Mouse (Mus musculus) thymus, adult 2 months (tissue): ENCODE results near the gene Bbs9. TPM values are rescaled to one million over a fixed set of nuclear protein-coding genes. Genes with fewer than 3 reads are reported as not detected.

Experiments used
- DNase-seq: peaks from one replicate; pipeline ENCODE4 v3.0.0; 2021
- H3K27ac ChIP-seq: fragments of 200-500 bp; 2 replicates; pipeline ENCODE4 v1.5.1; 2012; ENCODE audit warnings: low read length, control low read depth; ENCODE audit not compliant: control insufficient read depth, insufficient read depth
- H3K27me3 ChIP-seq: fragments of 200-500 bp; 2 replicates; pipeline ENCODE4 v1.6.1; 2012; ENCODE audit warnings: mild to moderate bottlenecking, low read length, moderate library complexity, mixed read lengths; ENCODE audit not compliant: control insufficient read depth, insufficient read depth
- H3K36me3 ChIP-seq: fragments of 200-500 bp; 2 replicates; pipeline ENCODE4 v1.6.1; 2012; ENCODE audit warnings: mild to moderate bottlenecking, low read length, moderate library complexity; ENCODE audit not compliant: control insufficient read depth, insufficient read depth
- H3K4me1 ChIP-seq: fragments of 200-500 bp; replicated peaks from 2 replicates; pipeline ENCODE4 v1.6.1; 2012; ENCODE audit warnings: low read length; ENCODE audit not compliant: control insufficient read depth, insufficient read depth
- H3K4me3 ChIP-seq: fragments of 200-500 bp; 2 replicates; pipeline ENCODE4 v1.5.1; 2012; ENCODE audit warnings: mild to moderate bottlenecking, low read length, control low read depth, moderate library complexity; ENCODE audit not compliant: control insufficient read depth, insufficient read depth
- CTCF ChIP-seq: fragments of 200-500 bp; IDR thresholded peaks from 2 replicates; pipeline ENCODE4 v1.5.1; 2012; ENCODE audit warnings: mild to moderate bottlenecking, control low read depth, low read length, moderate library complexity, borderline replicate concordance; ENCODE audit not compliant: control insufficient read depth, poor library complexity, insufficient read depth; ENCODE audit errors: extremely low read depth
- POLR2A ChIP-seq: fragments of 200-500 bp; IDR thresholded peaks from 2 replicates; pipeline ENCODE4 v1.6.1; 2012; ENCODE audit warnings: mild to moderate bottlenecking, low read length, control low read depth, moderate library complexity; ENCODE audit not compliant: control insufficient read depth, poor library complexity, insufficient read depth; ENCODE audit errors: extremely low read depth
- WGBS: fragments of 180-500 bp; shearing (Covaris S2); methylation state at CpG from one replicate; pipeline ENCODE4 v1.1.7; 2018; 5-methylcytosine and 5-hydroxymethylcytosine counted together
- polyA plus RNA-seq: library from polyadenylated mRNA; depleted of rRNA; stranded (reverse); fragments of >200 nt; gene quantifications from 2 replicates; pipeline ENCODE4 v1.2.3, GENCODE M21; 2012

Bbs9 gene
- polyA plus RNA-seq, 1 experiment = 21.4 TPM

GRCm38 (mm10) chr9:22824910-22825309, 349.4 kb downstream of the Bbs9 start:
- 92% methylated on average over 8 of the region's 8 CpGs for WGBS
- TF ChIP-seq CTCF = no peak
- TF ChIP-seq POLR2A = no peak
- H3K27ac ChIP-seq = no peak overlapping the region
- H3K4me3 ChIP-seq = no peak overlapping the region
- H3K36me3 ChIP-seq = no peaks in the 10 kb centered on the region
- no peak for DNase-seq
- H3K27me3 ChIP-seq = no peaks in the 10 kb centered on the region
- no peaks in the 10 kb centered on the region for H3K4me1 ChIP-seq

DNA sequence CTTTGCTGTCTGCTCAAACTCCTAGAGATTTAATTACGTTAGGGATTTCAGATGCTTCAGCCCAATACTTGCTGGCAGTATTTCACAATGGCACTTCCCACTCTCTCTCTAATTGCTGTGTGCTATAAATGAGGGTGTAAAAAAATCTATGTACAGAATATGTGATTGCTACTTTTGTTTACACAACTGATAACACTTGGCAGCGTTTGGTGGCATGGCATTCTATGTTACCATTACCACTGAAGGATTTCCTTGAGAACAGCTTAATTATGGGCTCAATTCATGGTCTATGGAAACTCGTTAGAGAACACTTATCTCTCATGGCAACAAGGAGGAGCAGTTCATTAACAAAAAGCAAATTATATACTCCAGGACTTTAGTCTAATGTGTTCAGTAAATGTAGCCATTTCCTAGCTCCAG, 351.1 kb downstream of the Bbs9 start:
- WGBS = 93% methylated on average over 3 of the region's 3 CpGs
- no peaks in the 10 kb centered on the region for H3K4me1 ChIP-seq
- no peak overlapping the region for H3K4me3 ChIP-seq
- H3K27me3 ChIP-seq = no peaks in the 10 kb centered on the region
- H3K27ac ChIP-seq = no peak overlapping the region
- DNase-seq = no peak
- no peaks in the 10 kb centered on the region for H3K36me3 ChIP-seq
- no peak for TF ChIP-seq POLR2A

DNA sequence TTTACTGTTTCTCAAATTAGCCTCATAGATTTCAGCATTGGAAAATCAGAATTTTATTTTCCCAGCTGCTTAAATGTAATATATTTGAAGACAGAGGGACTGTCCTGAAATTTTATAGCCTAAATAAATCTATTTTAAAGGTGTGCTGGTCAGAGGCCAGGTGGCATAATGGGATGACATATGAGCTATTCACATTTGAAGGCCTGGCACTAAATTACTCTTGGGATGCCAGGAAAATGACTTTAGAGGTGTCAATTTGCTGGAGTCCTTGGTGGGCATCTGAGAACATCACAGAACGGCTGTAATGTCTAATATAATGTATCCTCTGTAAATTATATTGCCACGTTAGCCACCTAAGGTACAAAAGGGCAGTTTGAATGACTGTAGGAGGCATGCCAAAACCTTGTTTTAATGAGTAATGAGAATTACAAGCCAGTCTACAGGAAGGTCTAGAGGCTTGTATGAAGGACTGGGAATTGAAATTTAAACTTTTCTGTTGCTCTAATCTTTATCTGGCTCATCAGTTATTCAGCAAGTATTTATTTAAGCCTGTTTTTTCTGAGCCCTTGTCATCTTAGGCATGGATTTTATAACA, 351.8 kb downstream of the Bbs9 start:
- Histone ChIP-seq H3K27ac (no peak overlapping the region), H3K4me1 (no peaks in the 10 kb centered on the region), H3K27me3 (no peaks in the 10 kb centered on the region), H3K36me3 (no peaks in the 10 kb centered on the region), H3K4me3 (no peak overlapping the region)
- WGBS = 90% methylated on average over 2 of the region's 2 CpGs
- DNase-seq = no peak
- TF ChIP-seq CTCF = no peak

DNA sequence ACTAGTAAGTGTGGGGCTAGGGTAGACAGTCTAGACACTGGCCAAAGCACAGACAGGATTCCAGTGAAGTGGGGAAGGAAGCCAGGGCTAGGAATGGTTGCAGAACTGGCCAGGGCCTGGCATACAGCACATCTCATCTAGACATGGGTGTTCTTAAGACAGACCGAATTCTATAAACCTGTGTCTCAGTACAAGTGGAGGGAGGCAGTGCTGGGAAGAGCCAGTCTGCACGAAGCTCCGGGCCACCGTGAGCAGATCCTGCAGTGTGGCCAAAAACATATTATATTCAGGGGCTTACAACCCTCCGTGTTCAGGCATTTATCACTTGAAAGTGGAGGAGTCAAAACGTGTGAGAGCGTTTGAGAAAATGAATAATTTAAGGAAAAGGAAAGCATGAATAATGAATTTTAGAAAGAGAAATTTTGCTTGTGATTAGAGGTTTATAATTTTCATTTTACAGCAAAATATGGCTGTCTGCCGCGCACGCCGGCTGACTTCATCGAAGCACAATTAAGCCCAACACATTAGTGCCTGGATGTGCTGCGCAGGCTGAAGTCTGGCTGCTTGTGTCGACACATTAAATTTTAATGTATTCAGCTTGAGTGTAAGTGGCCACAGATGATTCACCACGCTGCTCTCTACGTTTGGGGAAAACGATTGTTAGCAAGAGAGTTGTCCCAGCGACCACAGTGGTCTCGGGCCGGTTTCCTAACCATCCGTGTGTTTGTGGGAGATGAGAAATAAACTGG, 353.9 kb downstream of the Bbs9 start:
- 97% methylated on average over 21 of the region's 21 CpGs for WGBS
- no peak overlapping the region for H3K4me3 ChIP-seq

DNA sequence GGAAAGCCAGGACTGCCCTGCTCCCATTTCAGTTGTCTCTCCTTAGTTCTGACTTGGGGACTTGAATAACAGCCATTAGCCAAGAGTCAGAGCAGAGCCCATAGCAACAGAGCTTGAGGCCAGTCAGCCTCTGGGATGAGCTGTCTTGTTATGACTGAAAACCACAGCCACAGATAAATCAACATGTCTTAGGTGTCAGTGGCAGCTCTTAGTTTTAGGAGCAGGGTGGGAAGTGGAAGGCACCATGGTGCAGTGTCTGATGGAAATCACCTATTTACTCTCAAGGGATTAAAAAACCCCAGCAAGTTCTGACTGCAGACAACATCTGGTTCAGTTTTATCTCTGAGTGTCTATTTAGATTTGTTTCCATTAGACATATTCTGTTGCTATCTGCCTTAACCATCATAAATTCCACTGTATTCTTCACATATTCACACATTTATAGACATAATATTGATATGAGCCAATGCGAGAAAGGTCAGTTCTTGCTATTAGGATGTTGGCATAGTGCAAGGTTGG, 359.5 kb downstream of the Bbs9 start:
- Histone ChIP-seq H3K27ac (no peak overlapping the region), H3K36me3 (no peaks in the 10 kb centered on the region), H3K27me3 (no peaks in the 10 kb centered on the region), H3K4me1 (no peaks in the 10 kb centered on the region), H3K4me3 (no peak overlapping the region)
- DNase-seq = no peak
- TF ChIP-seq POLR2A (no peak), CTCF (no peak)
- WGBS = 95% methylated on average over 1 of the region's 1 CpGs

More for the DNA sequence above, 353.9 kb downstream of the Bbs9 start:
- Histone ChIP-seq H3K27ac (no peak overlapping the region), H3K36me3 (no peaks in the 10 kb centered on the region), H3K4me1 (no peaks in the 10 kb centered on the region), H3K27me3 (no peaks in the 10 kb centered on the region)
- DNase-seq = no peak
- no peak for TF ChIP-seq POLR2A

DNA sequence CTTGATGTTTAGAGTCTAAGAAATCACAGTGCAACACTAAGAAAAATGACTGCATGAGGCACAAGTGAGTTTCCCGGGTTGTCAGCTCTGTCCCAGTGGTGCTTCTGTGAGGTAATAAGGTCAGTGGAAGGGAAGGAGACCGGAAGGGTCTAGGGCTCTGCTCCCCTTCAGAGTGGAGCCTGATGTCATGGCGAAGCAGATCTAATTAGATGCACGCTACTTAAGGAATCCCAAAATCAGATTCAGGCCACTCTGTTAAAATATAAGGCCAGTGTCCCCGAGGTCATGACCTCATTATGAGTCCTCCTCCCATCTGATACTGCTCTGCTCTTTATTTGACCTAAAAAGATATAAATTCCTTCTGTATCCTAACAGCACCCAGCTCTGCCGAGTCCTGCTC, 361.5 kb downstream of the Bbs9 start:
- Histone ChIP-seq H3K36me3 (no peaks in the 10 kb centered on the region), H3K4me3 (no peak overlapping the region), H3K27ac (no peak overlapping the region), H3K27me3 (no peaks in the 10 kb centered on the region), H3K4me1 (no peaks in the 10 kb centered on the region)
- 95% methylated on average over 6 of the region's 6 CpGs for WGBS
- DNase-seq = no peak
- TF ChIP-seq CTCF = no peak
- TF ChIP-seq POLR2A = no peak

DNA sequence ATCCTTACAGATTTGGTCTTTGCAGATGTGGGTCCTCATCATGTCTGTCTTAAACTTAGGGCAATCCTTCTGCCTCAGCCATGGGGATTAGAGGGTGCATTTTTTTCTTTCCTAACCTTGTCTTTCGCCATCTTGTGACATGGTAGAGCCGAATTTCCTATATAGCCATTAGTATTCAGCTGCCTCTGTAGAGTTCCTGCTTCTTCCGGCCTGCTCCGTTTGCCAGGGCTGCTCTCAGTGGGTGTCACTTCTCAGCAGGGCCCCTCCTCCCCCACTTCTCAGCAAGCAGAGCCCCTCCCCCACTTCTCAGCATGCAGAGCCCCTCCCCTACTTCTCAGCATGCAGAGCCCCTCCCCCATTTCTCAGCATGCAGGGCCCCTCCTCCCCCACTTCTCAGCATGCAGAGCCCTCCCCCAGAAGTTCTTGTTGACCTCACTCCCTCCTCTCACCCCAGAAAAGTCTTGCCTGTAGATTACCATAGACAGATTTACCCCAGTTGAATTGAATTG, 362.2 kb downstream of the Bbs9 start:
- WGBS = 97% methylated on average over 4 of the region's 4 CpGs
- Histone ChIP-seq H3K36me3 (no peaks in the 10 kb centered on the region), H3K4me1 (no peaks in the 10 kb centered on the region), H3K27ac (no peak overlapping the region), H3K27me3 (no peaks in the 10 kb centered on the region), H3K4me3 (no peak overlapping the region)
- no peak for DNase-seq
- no peak for TF ChIP-seq POLR2A
- no peak for TF ChIP-seq CTCF
